Mouse (Mus musculus): ENCODE results near the gene Hgd.

The Hgd gene

GRCm38 (mm10) chr16:37580651-37581050, 698 bp downstream of the Hgd start:
- no peak for DNase-seq (ENCODE audit: inconsistent ontology term)

DNA sequence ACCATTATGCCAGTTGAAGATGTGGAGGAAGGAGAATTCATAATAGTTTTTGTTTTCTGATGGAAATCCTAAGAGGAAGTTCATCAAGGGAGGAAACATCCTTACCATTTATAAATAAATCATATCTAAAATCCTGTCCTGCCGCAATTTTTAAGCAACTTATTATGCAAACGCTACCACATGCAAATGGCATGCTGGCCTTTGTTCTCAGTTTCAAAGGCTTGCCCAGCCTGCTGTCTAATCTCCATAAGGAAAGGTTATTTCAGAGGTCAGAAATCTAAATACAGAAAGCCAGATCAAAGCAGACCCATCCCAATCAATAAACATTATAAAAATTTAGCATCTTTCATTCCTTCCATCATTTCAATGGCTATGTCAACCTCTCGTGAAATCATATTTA, 1.9 kb downstream of the Hgd start:
- no peak for DNase-seq (ENCODE audit: inconsistent ontology term)

GRCm38 (mm10) chr16:37583306-37583705, 3.4 kb downstream of the Hgd start:
- no peak for DNase-seq (ENCODE audit: inconsistent ontology term)

DNA sequence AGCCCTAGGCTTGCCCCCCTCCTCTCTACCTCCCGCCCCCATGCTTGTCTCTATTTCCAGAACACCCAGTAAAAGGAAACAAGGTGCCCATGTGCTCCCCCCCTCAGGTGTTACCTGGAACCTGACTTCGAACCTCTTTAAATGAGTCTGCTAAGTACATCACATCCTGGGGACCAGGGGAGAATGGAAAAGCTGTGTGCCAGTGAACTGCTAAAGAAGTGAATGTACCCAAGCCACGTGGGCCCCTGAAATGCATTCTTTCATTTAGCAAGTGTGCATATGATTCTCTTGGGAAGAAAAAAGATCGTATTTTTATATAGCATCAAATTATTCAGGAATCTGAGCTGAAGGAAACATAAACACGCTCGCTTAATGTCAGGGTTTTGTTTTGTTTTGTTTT, 3.8 kb downstream of the Hgd start:
- DNase-seq (ENCODE audit: inconsistent ontology term): no peak

GRCm38 (mm10) chr16:37584218-37585035, 4.5 kb downstream of the Hgd start:
- DNase-seq (ENCODE audit: inconsistent ontology term): peak; percentile 88

DNA sequence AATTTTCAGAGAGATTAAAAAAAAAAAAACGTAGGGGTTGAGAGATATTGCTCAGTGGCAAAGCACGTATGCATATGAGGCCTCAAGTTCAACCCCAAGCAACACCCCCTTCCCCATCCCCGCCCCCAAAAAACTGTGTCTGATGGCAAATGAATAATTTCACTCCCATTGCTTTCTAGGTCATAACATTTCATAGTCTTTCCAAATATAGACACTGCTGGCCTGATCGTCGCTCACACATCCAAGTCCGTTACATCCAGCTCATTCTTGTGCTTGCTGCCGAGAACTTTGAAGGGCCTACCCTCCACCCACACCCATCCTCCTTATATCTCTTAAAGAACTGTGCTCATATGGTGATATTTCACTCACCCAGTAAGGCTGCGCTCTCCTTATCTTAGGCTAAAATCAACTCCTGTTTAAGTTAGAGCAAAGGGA, 5.2 kb downstream of the Hgd start:
- DNase-seq (ENCODE audit: inconsistent ontology term): no peak

GRCm38 (mm10) chr16:37590921-37591320, 11.0 kb downstream of the Hgd start:
- peak; percentile 27 for DNase-seq (ENCODE audit: inconsistent ontology term)

DNA sequence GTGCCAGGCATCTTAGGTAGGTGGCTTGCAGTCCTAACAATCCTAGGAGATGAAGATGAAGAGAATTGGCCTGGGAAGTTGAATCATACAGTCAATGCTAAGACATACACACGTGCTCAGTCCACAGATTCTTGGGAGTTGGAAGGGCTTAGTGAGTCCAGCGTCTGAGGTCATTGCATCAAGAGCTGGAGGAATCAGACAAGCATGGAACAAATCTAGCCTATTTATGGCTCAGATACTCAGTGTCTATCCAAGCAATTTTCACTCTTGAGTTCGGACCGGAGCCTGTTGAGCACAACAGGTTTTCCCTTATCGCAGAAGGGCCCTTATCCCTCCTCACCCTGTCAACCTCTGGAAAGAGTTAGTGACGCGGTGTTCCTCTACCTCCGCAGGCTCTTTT, 11.6 kb downstream of the Hgd start:
- no peak for DNase-seq (ENCODE audit: inconsistent ontology term)

- no peak for DNase-seq (ENCODE audit: inconsistent ontology term)
These were observed 17.5 kb downstream of the Hgd start for GRCm38 (mm10) chr16:37597412-37597811.

GRCm38 (mm10) chr16:37598463-37598862, 18.5 kb downstream of the Hgd start:
- no peak for DNase-seq (ENCODE audit: inconsistent ontology term)

DNA sequence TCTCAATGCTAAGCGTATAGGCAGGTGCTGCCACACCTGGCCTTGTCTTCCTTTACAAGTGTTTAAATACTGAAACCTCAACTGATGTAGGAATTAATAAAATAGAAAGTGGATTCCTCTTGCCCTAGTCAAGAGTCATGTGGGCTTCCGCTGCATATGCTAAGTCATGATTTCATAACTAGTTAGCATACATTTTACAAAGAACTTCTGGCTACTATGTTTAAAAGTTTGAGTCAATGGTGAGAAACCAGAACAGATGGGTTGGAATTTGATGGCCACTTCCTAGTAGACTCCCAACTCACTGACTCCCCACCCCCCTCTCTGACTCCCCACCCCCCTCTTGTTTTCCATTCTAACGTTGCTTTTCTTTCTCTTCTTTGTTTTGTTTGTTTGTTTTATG, 19.4 kb downstream of the Hgd start:
- DNase-seq (ENCODE audit: inconsistent ontology term): no peak

- peak; percentile 76 for DNase-seq (ENCODE audit: inconsistent ontology term)
These were observed 23.5 kb downstream of the Hgd start for GRCm38 (mm10) chr16:37603431-37603830.

DNA sequence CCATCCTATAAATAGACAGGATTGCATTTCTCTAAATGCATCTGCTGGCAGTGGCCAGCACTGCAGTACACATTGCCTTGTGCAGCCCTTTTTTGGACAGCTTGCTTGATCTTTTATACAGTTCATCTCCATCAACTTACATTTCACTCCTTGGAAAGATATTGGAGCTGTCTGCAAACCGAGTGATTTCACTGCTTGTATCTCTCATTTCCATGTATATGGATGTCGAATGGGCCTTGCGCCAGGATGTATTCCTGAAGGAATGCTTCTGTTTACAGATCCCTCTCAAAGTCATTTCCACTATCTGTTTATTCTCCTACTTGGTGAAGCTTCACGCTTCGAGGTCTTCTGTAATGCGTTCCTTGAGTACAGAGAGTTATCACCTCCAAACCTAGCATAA, 24.3 kb downstream of the Hgd start:
- DNase-seq (ENCODE audit: inconsistent ontology term): no peak

GRCm38 (mm10) chr16:37610333-37610732, 30.4 kb downstream of the Hgd start:
- DNase-seq (ENCODE audit: inconsistent ontology term): no peak

- DNase-seq (ENCODE audit: inconsistent ontology term): no peak
These were observed 31.1 kb downstream of the Hgd start for GRCm38 (mm10) chr16:37611072-37611471.

DNA sequence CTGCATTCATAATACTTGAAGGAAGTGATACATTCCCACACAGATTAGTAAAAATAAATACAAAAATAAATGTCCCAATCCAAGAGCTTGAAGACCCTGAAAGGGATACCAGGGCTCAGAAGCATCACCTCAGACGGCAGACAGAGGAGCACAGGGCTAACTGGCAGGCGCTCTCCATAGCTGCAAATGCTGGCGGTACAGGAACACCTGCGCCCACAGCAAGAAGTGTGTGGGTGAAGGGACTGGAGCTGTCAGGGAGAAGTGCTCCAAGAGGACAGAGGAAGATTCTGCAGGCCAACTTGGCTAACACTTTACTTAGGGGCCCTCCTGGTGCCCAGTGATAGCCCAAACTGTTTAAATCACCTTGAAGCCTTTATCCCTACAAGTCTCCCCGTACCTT, 32.1 kb downstream of the Hgd start:
- no peak for DNase-seq (ENCODE audit: inconsistent ontology term)

GRCm38 (mm10) chr16:37614540-37614939, 34.6 kb downstream of the Hgd start:
- DNase-seq (ENCODE audit: inconsistent ontology term): no peak

DNA sequence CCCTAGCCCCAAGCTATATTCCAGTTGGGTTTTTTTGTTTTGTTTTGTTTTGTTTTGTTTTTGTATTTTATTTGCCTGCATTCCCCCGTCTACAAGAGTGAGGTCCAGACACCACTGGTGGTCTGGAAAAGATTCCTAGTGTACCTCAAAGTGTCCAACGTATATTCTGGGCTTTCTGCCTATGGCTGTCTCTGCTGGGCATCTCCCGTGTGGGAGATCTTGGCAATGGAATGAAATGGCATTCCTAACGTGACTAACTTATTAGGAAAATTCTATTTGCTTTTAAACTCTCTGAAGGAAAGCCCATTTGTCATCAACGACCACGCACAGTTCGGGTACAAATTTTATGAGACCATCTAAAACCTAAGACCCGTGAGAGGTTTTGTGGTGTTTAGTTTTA, 35.5 kb downstream of the Hgd start:
- peak; percentile 9 for DNase-seq (ENCODE audit: inconsistent ontology term)

DNA sequence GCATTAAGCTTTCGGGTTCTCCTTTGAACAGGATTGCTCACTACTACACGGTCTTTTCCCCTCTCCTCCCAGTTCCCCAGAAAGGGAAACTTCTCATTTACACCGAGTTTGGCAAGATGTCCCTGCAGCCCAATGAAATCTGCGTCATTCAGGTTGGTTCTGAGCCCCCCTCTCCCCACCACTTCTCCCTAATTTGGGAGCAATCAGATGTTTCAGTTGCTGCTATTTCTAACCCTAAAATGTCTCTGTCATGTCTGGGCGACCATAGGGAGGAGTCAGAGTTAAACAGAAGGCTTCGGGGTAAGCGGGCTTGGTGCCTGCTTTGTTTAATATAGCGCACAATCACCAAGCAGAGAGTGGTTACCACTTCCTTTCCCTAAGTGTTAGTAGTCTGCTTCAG, 36.2 kb downstream of the Hgd start:
- no peak for DNase-seq (ENCODE audit: inconsistent ontology term)

GRCm38 (mm10) chr16:37617695-37618094, 37.7 kb downstream of the Hgd start:
- DNase-seq (ENCODE audit: inconsistent ontology term): no peak

- no peak for DNase-seq (ENCODE audit: inconsistent ontology term)
These were observed 42.5 kb downstream of the Hgd start for GRCm38 (mm10) chr16:37622403-37622802.

DNA sequence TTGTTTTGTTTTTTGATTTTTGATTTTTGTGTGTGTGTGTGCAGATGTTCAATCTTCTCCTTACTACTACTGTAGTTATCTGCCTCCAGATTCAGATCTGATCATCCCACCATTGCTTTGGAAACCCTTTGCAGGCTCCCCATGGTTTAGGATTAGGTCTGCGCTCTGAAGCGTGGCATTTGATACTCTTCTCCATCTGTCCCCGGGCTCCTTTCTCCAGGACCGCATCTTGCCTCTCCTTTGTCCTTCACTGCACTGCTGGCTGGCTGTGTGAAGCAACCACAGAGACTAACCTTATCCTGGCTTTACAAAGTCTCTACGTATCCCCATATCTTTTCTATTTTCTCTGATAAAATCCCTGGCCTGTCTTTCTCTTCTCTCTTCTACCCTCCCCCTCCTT, 43.0 kb downstream of the Hgd start:
- DNase-seq (ENCODE audit: inconsistent ontology term): no peak

DNA sequence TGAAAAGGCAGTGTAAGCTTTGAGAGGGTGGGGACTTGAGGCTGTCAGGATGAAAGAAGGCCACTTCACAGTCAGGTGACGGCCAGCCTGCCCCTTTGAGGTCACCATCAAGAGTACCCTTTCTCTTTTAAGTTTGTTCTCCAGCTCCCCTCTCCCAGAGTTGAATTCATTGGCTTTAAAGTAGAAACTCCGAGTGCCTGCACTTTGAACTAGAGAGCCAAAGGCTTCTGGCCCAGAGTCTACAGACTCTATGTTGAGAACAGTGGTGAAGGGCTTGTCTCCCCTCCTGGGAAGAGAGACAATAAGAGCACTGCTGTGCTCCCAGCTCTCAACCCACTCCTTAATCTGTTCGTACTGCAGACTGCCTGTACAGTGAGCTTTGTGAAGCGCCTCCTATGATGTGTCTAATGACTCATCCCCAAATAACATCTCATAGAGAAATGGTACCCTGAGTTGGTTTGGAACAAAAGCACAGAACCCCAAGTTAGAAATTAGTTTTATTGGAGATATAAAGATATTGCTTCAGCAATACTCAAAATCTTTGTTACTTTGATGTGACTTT, 46.5 kb downstream of the Hgd start:
- no peak for DNase-seq (ENCODE audit: inconsistent ontology term)

GRCm38 (mm10) chr16:37628336-37628735, 48.4 kb downstream of the Hgd start:
- no peak for DNase-seq (ENCODE audit: inconsistent ontology term)
